Mouse (Mus musculus): Measurements from ENCODE around the gene Gm10322. TPM values are rescaled to one million over a fixed set of nuclear protein-coding genes. Genes with fewer than 3 reads are reported as not detected.

The Gm10322 gene
- polyA plus RNA-seq, 1 experiment, result not detected

GRCm38 (mm10) chr10:59589856-59590255 is 26.0 kb upstream of the Gm10322 start:
- H3K4me3 ChIP-seq (ENCODE audit: insufficient read depth, low read depth, low read length), result no peak overlapping the region
- H3K4me1 ChIP-seq (ENCODE audit: control insufficient read depth, insufficient read depth, low read length), result peaks cover 18% of the 10 kb centered on the region
- no peak for TF ChIP-seq CTCF (IDR thresholded peaks at IDR 0.05; ENCODE audit: insufficient read depth, low read depth, low read length)
- TF ChIP-seq POLR2A (IDR thresholded peaks at IDR 0.05; ENCODE audit: insufficient read depth, low read depth, low read length), result no peak
- WGBS, result 89% methylated on average over 13 of the region's 13 CpGs
- H3K27ac ChIP-seq (ENCODE audit: insufficient read depth, low read depth, low read length), result 0 out of 2 replicates have a peak overlapping the region, but pooled peaks have one; percentile 16

- WGBS, result 32% methylated on average over 9 of the region's 9 CpGs
- TF ChIP-seq CTCF (IDR thresholded peaks at IDR 0.05; ENCODE audit: insufficient read depth, low read depth, low read length) (no peak), POLR2A (IDR thresholded peaks at IDR 0.05; ENCODE audit: insufficient read depth, low read depth, low read length) (no peak)
- Histone ChIP-seq H3K4me1 (ENCODE audit: control insufficient read depth, insufficient read depth, low read length) (peaks cover 18% of the 10 kb centered on the region), H3K27ac (ENCODE audit: insufficient read depth, low read depth, low read length) (peak overlapping the region; percentile 16; the same call in 1 of the 2 replicates), H3K4me3 (ENCODE audit: insufficient read depth, low read depth, low read length) (no peak overlapping the region)
Measured at GRCm38 (mm10) chr10:59590606-59591005, 25.3 kb upstream of the Gm10322 start.

DNA sequence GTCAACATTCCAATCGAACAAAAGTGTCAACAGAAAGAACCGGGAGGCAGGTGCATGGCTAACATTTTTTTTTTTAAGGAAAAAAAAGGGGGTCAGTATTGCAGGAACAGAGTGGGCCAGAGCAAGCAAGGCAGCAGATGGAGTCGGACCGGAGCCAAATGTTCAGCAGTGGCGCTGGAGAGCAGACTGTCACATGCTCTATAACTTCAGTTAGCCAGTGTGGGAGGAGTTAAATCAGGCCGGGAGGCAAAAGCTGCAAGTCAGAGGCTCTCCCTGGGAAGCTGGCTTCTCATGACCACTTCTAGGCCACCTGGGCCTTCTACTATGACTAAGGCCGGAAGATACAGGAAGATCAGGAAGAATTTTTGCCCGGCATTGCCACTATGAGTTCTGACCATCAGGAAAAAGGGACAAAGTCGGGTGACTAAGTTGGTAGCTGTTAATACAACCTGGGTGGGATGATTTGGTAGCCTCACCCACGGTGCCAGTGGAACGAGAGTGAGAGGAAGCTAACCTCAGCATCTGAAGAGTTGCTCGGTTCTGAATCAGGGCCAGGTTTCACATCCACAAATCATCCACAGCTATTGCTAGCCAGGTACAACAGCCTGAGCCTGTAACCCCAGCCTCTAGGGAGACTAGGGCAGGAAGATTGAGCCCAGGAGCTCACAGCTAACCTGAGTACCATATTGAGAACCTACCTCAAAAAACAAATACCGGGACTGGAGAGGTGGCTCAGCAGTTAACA is 21.9 kb upstream of the Gm10322 start:
- Histone ChIP-seq H3K4me1 (ENCODE audit: control insufficient read depth, insufficient read depth, low read length) (peaks cover 10% of the 10 kb centered on the region), H3K27ac (ENCODE audit: insufficient read depth, low read depth, low read length) (no peak overlapping the region), H3K4me3 (ENCODE audit: insufficient read depth, low read depth, low read length) (no peak overlapping the region)
- TF ChIP-seq POLR2A (IDR thresholded peaks at IDR 0.05; ENCODE audit: insufficient read depth, low read depth, low read length), result no peak
- no peak for TF ChIP-seq CTCF (IDR thresholded peaks at IDR 0.05; ENCODE audit: insufficient read depth, low read depth, low read length)
- WGBS, result 79% methylated on average over 13 of the region's 13 CpGs

DNA sequence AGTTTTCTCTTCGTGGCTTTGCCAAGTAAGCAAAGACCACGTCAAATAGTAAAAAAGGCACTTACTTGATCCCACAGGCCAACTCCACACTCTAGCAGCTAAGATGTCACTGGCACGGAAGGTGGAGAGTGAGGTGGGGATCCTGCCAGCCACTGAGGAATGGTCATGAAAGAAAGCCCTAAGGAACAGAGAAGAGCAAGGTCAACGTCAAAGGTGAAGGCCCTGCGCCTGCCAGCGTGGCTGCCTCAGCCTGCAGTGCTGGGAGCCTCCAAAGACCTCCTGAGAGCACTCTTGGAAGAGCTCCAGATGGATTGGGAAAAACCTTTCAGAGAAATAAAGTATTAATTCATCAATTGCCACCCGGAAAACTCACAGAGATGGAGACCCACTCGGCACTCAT is 15.3 kb upstream of the Gm10322 start:
- no peak for TF ChIP-seq CTCF (IDR thresholded peaks at IDR 0.05; ENCODE audit: insufficient read depth, low read depth, low read length)
- no peak for TF ChIP-seq POLR2A (IDR thresholded peaks at IDR 0.05; ENCODE audit: insufficient read depth, low read depth, low read length)
- Histone ChIP-seq H3K4me3 (ENCODE audit: insufficient read depth, low read depth, low read length) (no peak overlapping the region), H3K4me1 (ENCODE audit: control insufficient read depth, insufficient read depth, low read length) (peaks cover 10% of the 10 kb centered on the region; the same call in 1 of the 2 replicates), H3K27ac (ENCODE audit: insufficient read depth, low read depth, low read length) (no peak overlapping the region)
- 75% methylated on average over 8 of the region's 8 CpGs for WGBS

DNA sequence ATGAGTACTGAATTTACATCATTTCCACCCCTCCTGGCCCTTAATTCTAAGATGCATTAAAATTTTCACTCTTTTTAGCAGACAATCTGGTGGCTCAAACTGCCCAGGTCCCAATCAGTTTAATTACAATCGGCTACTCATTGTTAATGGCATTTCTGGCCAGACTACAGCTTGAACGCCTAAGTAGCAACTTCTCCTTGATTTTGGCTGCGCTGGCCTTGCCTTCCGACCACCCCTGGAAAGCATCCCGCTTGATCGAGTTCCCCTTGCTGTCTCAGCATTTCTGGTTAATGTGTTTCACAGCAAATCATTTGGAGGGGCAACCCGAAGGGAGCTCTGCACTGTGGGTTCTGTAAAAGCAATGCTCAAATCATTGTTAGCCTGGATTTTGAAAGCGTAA is 13.8 kb upstream of the Gm10322 start:
- TF ChIP-seq POLR2A (IDR thresholded peaks at IDR 0.05; ENCODE audit: insufficient read depth, low read depth, low read length) (no peak), CTCF (IDR thresholded peaks at IDR 0.05; ENCODE audit: insufficient read depth, low read depth, low read length) (no peak)
- H3K4me3 ChIP-seq (ENCODE audit: insufficient read depth, low read depth, low read length), result no peak overlapping the region
- no peak overlapping the region for H3K27ac ChIP-seq (ENCODE audit: insufficient read depth, low read depth, low read length)
- H3K4me1 ChIP-seq (ENCODE audit: control insufficient read depth, insufficient read depth, low read length), result peaks cover 10% of the 10 kb centered on the region; the same call in 1 of the 2 replicates
- WGBS, result 61% methylated on average over 8 of the region's 8 CpGs

GRCm38 (mm10) chr10:59602891-59603290 is 13.0 kb upstream of the Gm10322 start:
- 39% methylated on average over 14 of the region's 14 CpGs for WGBS
- no peak overlapping the region for H3K27ac ChIP-seq (ENCODE audit: insufficient read depth, low read depth, low read length)
- TF ChIP-seq POLR2A (IDR thresholded peaks at IDR 0.05; ENCODE audit: insufficient read depth, low read depth, low read length) (no peak), CTCF (IDR thresholded peaks at IDR 0.05; ENCODE audit: insufficient read depth, low read depth, low read length) (no peak)
- H3K4me3 ChIP-seq (ENCODE audit: insufficient read depth, low read depth, low read length), result no peak overlapping the region
- peaks cover 10% of the 10 kb centered on the region; the same call in 1 of the 2 replicates for H3K4me1 ChIP-seq (ENCODE audit: control insufficient read depth, insufficient read depth, low read length)

DNA sequence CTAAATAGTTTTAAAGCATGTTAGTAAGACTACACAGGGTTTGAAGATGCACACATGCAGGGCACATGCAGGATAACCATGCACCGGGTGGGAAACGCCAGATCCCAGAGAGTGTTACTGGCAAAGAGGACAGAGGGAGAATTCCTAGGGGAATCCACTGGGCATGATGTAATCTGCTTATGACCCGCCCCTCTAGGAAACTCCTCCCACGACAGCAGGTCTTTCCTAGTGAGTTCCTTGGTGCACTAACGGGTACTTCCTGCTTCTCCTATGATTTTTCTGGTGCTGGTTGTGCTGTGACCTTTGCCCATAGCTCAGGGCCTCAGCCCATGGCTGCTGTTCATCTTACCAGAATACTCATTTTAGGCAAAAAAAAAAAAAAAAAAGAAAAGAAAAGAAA is 12.0 kb upstream of the Gm10322 start:
- Histone ChIP-seq H3K27ac (ENCODE audit: insufficient read depth, low read depth, low read length) (no peak overlapping the region), H3K4me3 (ENCODE audit: insufficient read depth, low read depth, low read length) (no peak overlapping the region), H3K4me1 (ENCODE audit: control insufficient read depth, insufficient read depth, low read length) (peaks cover 10% of the 10 kb centered on the region; the same call in 1 of the 2 replicates)
- WGBS, result 78% methylated on average over 5 of the region's 5 CpGs
- TF ChIP-seq CTCF (IDR thresholded peaks at IDR 0.05; ENCODE audit: insufficient read depth, low read depth, low read length) (no peak), POLR2A (IDR thresholded peaks at IDR 0.05; ENCODE audit: insufficient read depth, low read depth, low read length) (no peak)

DNA sequence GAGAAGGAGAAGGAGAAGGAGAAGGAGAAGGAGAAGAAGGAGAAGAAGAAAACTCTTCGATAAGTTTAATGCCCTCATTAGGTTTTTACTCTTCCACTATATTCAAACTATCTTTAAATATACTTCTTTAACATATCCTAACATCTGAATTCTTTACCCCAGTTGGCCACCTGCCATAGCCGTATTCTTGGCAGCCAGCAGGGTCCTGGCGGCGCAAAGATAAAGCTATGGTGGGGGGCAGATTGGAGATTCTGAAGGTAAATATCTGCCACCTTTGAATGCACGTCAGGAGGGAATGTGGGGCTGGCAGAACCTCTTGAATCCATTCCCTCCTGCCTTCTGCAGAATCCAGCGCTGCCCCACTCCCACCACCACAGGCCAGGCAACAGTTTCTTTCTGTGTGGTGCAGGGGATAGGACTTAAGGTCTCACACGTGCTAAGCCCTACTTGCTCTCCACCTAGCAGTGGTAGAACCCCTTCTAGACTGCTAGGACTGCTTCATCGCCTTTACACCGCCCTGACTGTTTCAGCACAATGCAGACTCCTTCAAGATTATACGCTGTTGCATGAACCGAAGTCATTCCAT is 10.9 kb upstream of the Gm10322 start:
- TF ChIP-seq POLR2A (IDR thresholded peaks at IDR 0.05; ENCODE audit: insufficient read depth, low read depth, low read length) (no peak), CTCF (IDR thresholded peaks at IDR 0.05; ENCODE audit: insufficient read depth, low read depth, low read length) (no peak)
- WGBS, result 86% methylated on average over 11 of the region's 11 CpGs
- Histone ChIP-seq H3K4me3 (ENCODE audit: insufficient read depth, low read depth, low read length) (no peak overlapping the region), H3K4me1 (ENCODE audit: control insufficient read depth, insufficient read depth, low read length) (peaks cover 10% of the 10 kb centered on the region; the same call in 1 of the 2 replicates), H3K27ac (ENCODE audit: insufficient read depth, low read depth, low read length) (no peak overlapping the region)

- TF ChIP-seq POLR2A (IDR thresholded peaks at IDR 0.05; ENCODE audit: insufficient read depth, low read depth, low read length) (no peak), CTCF (IDR thresholded peaks at IDR 0.05; ENCODE audit: insufficient read depth, low read depth, low read length) (no peak)
- Histone ChIP-seq H3K4me1 (ENCODE audit: control insufficient read depth, insufficient read depth, low read length) (peaks cover 6% of the 10 kb centered on the region), H3K4me3 (ENCODE audit: insufficient read depth, low read depth, low read length) (no peak overlapping the region), H3K27ac (ENCODE audit: insufficient read depth, low read depth, low read length) (no peak overlapping the region)
- 59% methylated on average over 5 of the region's 5 CpGs for WGBS
Measured at GRCm38 (mm10) chr10:59613276-59613675, 2.6 kb upstream of the Gm10322 start.

All from olfactory bulb, adult 2 months (tissue).